Mouse (Mus musculus): ENCODE results near the gene E130311K13Rik.

E130311K13Rik gene

DNA sequence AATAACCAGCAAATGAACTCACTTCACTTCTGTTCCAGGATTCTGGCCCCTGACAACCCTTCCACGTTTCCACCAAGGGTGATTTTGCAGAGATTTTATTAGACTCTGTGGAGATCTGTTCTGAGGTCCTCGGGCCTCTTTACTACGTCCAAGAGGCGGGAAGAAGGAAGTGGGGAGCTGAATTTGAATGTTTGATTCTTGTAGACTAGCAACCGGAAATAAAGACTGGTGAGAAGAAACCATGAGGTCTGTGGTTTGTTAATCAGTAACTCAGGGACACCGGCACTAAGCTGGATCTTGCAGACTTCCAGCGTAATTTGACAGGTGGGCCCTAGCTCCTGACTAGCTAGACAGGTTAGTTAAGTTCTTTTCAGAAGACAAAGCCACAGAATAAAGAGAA is 35.6 kb downstream of the E130311K13Rik start:
- DNase-seq, result peak; percentile 33

- no peak for DNase-seq
Measured at GRCm38 (mm10) chr3:63892154-63892553, 37.1 kb downstream of the E130311K13Rik start.

DNA sequence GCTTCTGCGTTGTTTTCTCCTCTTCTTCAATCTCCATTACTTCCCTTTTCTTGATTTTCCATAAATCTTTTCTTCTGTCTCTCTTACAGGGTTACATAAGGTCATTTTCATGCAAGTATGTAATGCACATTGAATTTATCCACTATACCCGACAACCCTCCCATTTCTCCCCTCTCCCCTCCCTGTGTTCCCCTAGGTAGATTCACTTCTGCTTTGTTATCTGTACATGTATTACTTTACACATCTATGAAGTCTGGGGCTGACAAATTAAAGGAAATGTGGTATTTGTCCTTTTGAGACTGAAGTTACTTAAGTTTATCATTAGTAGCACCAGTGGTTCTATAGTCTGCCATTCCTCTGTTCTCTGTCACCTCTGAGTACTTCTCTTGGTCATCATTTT is 48.2 kb downstream of the E130311K13Rik start:
- DNase-seq, result no peak

GRCm38 (mm10) chr3:63878995-63879666 is 50.1 kb downstream of the E130311K13Rik start:
- no peak for DNase-seq

- DNase-seq, result no peak
Measured at GRCm38 (mm10) chr3:63872818-63873217, 56.5 kb downstream of the E130311K13Rik start.

- no peak for DNase-seq
Measured at GRCm38 (mm10) chr3:63871249-63871648, 58.0 kb downstream of the E130311K13Rik start.

GRCm38 (mm10) chr3:63868285-63868684 is 61.0 kb downstream of the E130311K13Rik start:
- DNase-seq, result peak; percentile 71

DNA sequence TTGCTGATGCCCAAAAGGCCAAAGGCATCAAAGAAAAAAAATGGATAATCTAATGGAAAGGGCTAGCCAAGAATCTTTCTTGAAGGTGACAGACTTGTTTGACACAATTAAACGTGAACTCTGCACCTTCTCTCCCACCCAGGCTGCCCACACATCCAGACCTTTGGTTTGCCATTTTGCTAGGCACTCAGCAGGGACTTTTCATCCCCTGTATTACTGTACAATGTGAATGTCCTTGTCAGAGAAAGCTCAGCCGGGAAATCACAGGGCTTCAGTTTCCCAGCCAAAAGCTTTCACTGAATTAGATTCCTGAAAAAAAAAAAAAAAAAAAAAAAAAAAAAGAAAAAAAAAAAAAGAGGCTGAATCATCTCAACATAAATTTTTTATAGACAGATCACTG is 64.2 kb downstream of the E130311K13Rik start:
- DNase-seq, result no peak

Measured in kidney, postnatal 10 days (tissue).